ENCODE assay signal across 9 mouse cellular contexts in genomic region chr16:59403684-59404083, GRCm38 (mm10). TPM values are rescaled to one million over a fixed set of nuclear protein-coding genes. Genes with fewer than 3 reads are reported as not detected.
A peak's percentile ranks its signal among the peaks of the same experiment; 100 is the strongest.
DNase-seq lines count a peak whose midpoint lies in the region; ATAC-seq and TF ChIP-seq lines count a peak whose summit lies in the region.
"Had no signal": no experiment of that assay in that cellular context is flagged by ENCODE, and none has a peak within 500 bp of the region (broad histone marks: within the 10 kb centered on the region; RNA-seq: fewer than 3 reads in every experiment).

No protein-coding gene starts in this region.

- ATAC-seq in hindbrain, embryonic 15.5 days (ENCODE audit: low FRiP score, low read depth) = peak; percentile 85; the same call in 1 of the 2 replicates

- peak; percentile 73; the same call in 1 of the 2 replicates for TF ChIP-seq CTCF in brain, embryonic 14.5 days (IDR thresholded peaks at IDR 0.05; ENCODE audit: borderline replicate concordance, extremely low read depth, insufficient read depth, insufficient read length)

- H3K4me1 ChIP-seq in hindbrain, embryonic 15.5 days (replicated peaks) = no peaks in the 10 kb centered on the region

- H3K9me3 ChIP-seq in hindbrain, embryonic 15.5 days = no peaks in the 10 kb centered on the region

- H3K4me2 ChIP-seq in hindbrain, embryonic 15.5 days = no peak overlapping the region

- peak; percentile 21 for DNase-seq in layer of hippocampus, adult 11-12 months (ENCODE audit: low spot score)
- DNase-seq in layer of hippocampus, postnatal 25 days (ENCODE audit: extremely low spot score in 1 of 2, low spot score in 1 of 2) = no peak
- DNase-seq in CD4-positive, CD25-positive, alpha-beta regulatory T cell, adult 2 months (ENCODE audit: low read depth, low spot score) = peak; percentile 52
- DNase-seq in brain, embryonic 14.5 days (ENCODE audit: low read depth) = peak; percentile 83
- DNase-seq in lung, postnatal 36 days = peak; percentile 10
- DNase-seq in T-cell, adult 2 months (ENCODE audit: low spot score) = no peak
- no peak for DNase-seq in c-Kit-positive CD71-positive TER-119-positive erythroid progenitor cells, embryonic 14.5 days (ENCODE audit: low spot score)

- no peak for TF ChIP-seq POLR2A in brain, embryonic 14.5 days (IDR thresholded peaks at IDR 0.05; ENCODE audit: borderline replicate concordance, extremely low read depth, insufficient read depth, insufficient read length, poor library complexity, severe bottlenecking)

- H3K36me3 ChIP-seq in hindbrain, embryonic 15.5 days = no peaks in the 10 kb centered on the region

- H3K4me3 ChIP-seq in hindbrain, embryonic 15.5 days = no peak overlapping the region

- no peaks in the 10 kb centered on the region for H3K27me3 ChIP-seq in hindbrain, embryonic 15.5 days

- WGBS in hindbrain, embryonic 15.5 days = 21% methylated on average over 4 of the region's 4 CpGs

- no peak overlapping the region for H3K9ac ChIP-seq in hindbrain, embryonic 15.5 days

- H3K27ac ChIP-seq in hindbrain, embryonic 15.5 days (replicated peaks) = no peak overlapping the region

RNA-seq across cellular contexts. Expression of gene Gabrr3, which starts 3.4 kb away (rescaled TPM):
- total RNA-seq in layer of hippocampus, postnatal 25 days (2021) = under 1 TPM in 1 of 2 experiments, not detected in 1; 0.15 TPM
- 0.07 and 0.11 TPM in 2 replicates for polyA plus RNA-seq in brain, embryonic 14.5 days (2012; rRNA removed)
- polyA plus RNA-seq in hindbrain, embryonic 15.5 days (2015; fragmentation: Nextera tagmentation; extraction: Ambion mirVana) = not detected in 2 replicates

RNA-seq across cellular contexts. Expression of gene Olfr209, which starts 39.9 kb away (rescaled TPM):
- total RNA-seq in layer of hippocampus, postnatal 25 days (2021) = not detected
- polyA plus RNA-seq in brain, embryonic 14.5 days (2012; rRNA removed) = not detected in 2 replicates
- polyA plus RNA-seq in hindbrain, embryonic 15.5 days (2015; fragmentation: Nextera tagmentation; extraction: Ambion mirVana) = not detected in 2 replicates
- total RNA-seq: left cerebral cortex, postnatal 36 days had no signal

RNA-seq across cellular contexts. Expression of gene Olfr206, which starts 54.6 kb away (rescaled TPM):
- total RNA-seq in layer of hippocampus, postnatal 25 days (2021) = not detected
- not detected in 2 replicates for polyA plus RNA-seq in brain, embryonic 14.5 days (2012; rRNA removed)
- polyA plus RNA-seq in hindbrain, embryonic 15.5 days (2015; fragmentation: Nextera tagmentation; extraction: Ambion mirVana) = not detected in 2 replicates
- total RNA-seq: left cerebral cortex, postnatal 36 days had no signal

Comparison
In these comparisons a context has a peak if more than half of its experiments do, and no peak if none do; other contexts are left out.
1. DNase-seq: peak in layer of hippocampus, adult 11-12 months (single experiment), CD4-positive, CD25-positive, alpha-beta regulatory T cell, adult 2 months (single experiment), brain, embryonic 14.5 days (single experiment) and lung, postnatal 36 days (single experiment); none in layer of hippocampus, postnatal 25 days (0 of 2), T-cell, adult 2 months (single experiment) and c-Kit-positive CD71-positive TER-119-positive erythroid progenitor cells, embryonic 14.5 days (single experiment).